Comparison of ENCODE assay signal across 8 mouse cellular contexts in the genomic region with DNA sequence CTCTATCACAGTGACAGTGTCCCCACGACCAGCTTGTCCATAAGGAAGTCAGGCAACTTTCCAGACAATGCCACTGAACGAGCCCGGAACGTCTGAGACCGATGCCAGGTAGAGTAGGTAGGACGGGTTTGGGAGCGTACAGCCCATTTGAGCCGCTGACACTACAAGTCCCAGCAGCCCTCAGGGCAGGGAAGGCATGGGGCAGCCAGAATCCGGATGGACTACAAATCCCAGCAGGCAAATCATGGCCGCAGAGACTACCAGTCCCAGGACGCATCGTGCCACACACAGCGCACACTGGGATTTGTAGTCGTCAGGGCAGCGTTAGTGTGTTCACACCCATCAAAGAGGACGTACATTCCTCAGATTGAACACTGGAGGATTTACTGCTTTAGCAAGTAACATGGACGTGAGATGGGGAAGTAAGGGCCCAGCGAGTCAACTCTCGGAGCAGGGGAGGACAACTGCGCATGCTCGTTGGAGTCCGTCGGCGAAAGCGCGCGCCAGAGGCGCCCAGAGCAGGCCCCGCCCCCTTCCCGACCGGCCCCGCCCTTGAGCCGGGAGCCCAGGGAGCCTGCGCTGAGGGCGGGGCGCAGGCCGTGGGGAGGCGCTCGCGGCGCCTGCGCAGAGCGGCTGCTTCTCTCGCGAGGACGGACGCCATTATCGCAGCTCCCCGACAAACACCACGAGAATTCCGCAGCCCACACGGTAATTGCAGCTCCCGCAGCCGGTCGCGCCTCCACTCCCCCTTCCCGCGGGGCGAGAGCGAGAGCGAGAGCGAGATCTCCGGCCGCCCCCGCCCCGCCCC. TPM values are rescaled to one million over a fixed set of nuclear protein-coding genes. Genes with fewer than 3 reads are reported as not detected.
DNase-seq lines count a peak whose midpoint lies in the region; ATAC-seq and TF ChIP-seq lines count a peak whose summit lies in the region.

No protein-coding gene starts in this region.

- under 1% methylated on average over 62 of the region's 66 CpGs for WGBS in embryonic facial prominence, embryonic 13.5 days
- under 1% methylated on average over 66 of the region's 66 CpGs for WGBS in kidney, adult 2 months
- under 1% methylated on average over 65 of the region's 66 CpGs for WGBS in limb, embryonic 12.5 days
- under 1% methylated on average over 57 of the region's 66 CpGs for WGBS in midbrain, embryonic 15.5 days
- WGBS in spleen, adult 2 months = under 1% methylated on average over 64 of the region's 66 CpGs

- peak; percentile 73 for TF ChIP-seq POLR2A in kidney, adult 2 months (IDR thresholded peaks at IDR 0.05; ENCODE audit: low read depth, low read length)
- peak; percentile 77 for TF ChIP-seq POLR2A in spleen, adult 2 months (IDR thresholded peaks at IDR 0.05; ENCODE audit: low read depth, low read length)

- H3K9me3 ChIP-seq in embryonic facial prominence, embryonic 13.5 days = no peaks in the 10 kb centered on the region
- no peaks in the 10 kb centered on the region for H3K9me3 ChIP-seq in limb, embryonic 12.5 days
- H3K9me3 ChIP-seq in midbrain, embryonic 15.5 days = no peaks in the 10 kb centered on the region

- peaks cover 12% of the 10 kb centered on the region for H3K36me3 ChIP-seq in embryonic facial prominence, embryonic 13.5 days
- H3K36me3 ChIP-seq in kidney, adult 2 months (ENCODE audit: control insufficient read depth, insufficient read depth, low read length) = no peaks in the 10 kb centered on the region
- peaks cover 26% of the 10 kb centered on the region for H3K36me3 ChIP-seq in limb, embryonic 12.5 days
- no peaks in the 10 kb centered on the region for H3K36me3 ChIP-seq in midbrain, embryonic 15.5 days (replicated peaks)
- H3K36me3 ChIP-seq in spleen, adult 2 months (ENCODE audit: control insufficient read depth, insufficient read depth, low read length) = peaks cover 3% of the 10 kb centered on the region; the same call in 1 of the 2 replicates

- peak overlapping the region; percentile 95 for H3K27ac ChIP-seq in embryonic facial prominence, embryonic 13.5 days
- peak overlapping the region; percentile 99 for H3K27ac ChIP-seq in kidney, adult 2 months (ENCODE audit: insufficient read depth, low read depth, low read length)
- H3K27ac ChIP-seq in limb, embryonic 12.5 days = peak overlapping the region; percentile 91
- H3K27ac ChIP-seq in midbrain, embryonic 15.5 days = peak overlapping the region; percentile 97
- H3K27ac ChIP-seq in spleen, adult 2 months (ENCODE audit: insufficient read depth, low read length) = peak overlapping the region; percentile 95

- peak overlapping the region; percentile 90 for H3K4me2 ChIP-seq in embryonic facial prominence, embryonic 13.5 days
- peak overlapping the region; percentile 81 for H3K4me2 ChIP-seq in limb, embryonic 12.5 days
- H3K4me2 ChIP-seq in midbrain, embryonic 15.5 days = peak overlapping the region; percentile 90

- peak; percentile 92 for ATAC-seq in embryonic facial prominence, embryonic 13.5 days (ENCODE audit: insufficient number of reproducible peaks, insufficient read depth, low FRiP score, low TSS enrichment, low read depth)
- peak; percentile 95 for ATAC-seq in limb, embryonic 12.5 days (ENCODE audit: insufficient number of reproducible peaks, insufficient read depth, low FRiP score, low TSS enrichment, low read depth)
- ATAC-seq in midbrain, embryonic 15.5 days (replicated peaks) = peak; percentile 96

- peak; percentile 97 for DNase-seq in 3134 (ENCODE audit: extremely low read depth, insufficient read length, low spot score)
- peak; percentile 98 to 99 for DNase-seq in adrenal gland, postnatal 36 days
- DNase-seq in heart, adult 18-20 months = peak; percentile 98 to 99
- DNase-seq in kidney, adult 2 months = peak; percentile 99
- DNase-seq in spleen, adult 2 months (ENCODE audit: low read depth in 1 of 2, low spot score in 2 of 2) = peak; percentile 98

- H3K9ac ChIP-seq in embryonic facial prominence, embryonic 13.5 days = peak overlapping the region; percentile 99
- H3K9ac ChIP-seq in limb, embryonic 12.5 days (replicated peaks) = peak overlapping the region; percentile 98
- peak overlapping the region; percentile 98 for H3K9ac ChIP-seq in midbrain, embryonic 15.5 days

- H3K27me3 ChIP-seq in embryonic facial prominence, embryonic 13.5 days = no peaks in the 10 kb centered on the region
- H3K27me3 ChIP-seq in kidney, adult 2 months (replicated peaks; ENCODE audit: control insufficient read depth, insufficient read depth, low read length) = no peaks in the 10 kb centered on the region
- H3K27me3 ChIP-seq in limb, embryonic 12.5 days = no peaks in the 10 kb centered on the region
- H3K27me3 ChIP-seq in midbrain, embryonic 15.5 days (replicated peaks) = no peaks in the 10 kb centered on the region
- no peaks in the 10 kb centered on the region for H3K27me3 ChIP-seq in spleen, adult 2 months (ENCODE audit: control insufficient read depth, insufficient read depth, low read length)

- no peak for TF ChIP-seq CTCF in kidney, adult 2 months (conservative IDR thresholded peaks at IDR 0.05; ENCODE audit: insufficient read depth, insufficient read length, low read depth, low read length)
- TF ChIP-seq CTCF in spleen, adult 2 months (IDR thresholded peaks at IDR 0.05; ENCODE audit: extremely low read depth, insufficient read depth, insufficient read length, insufficient replicate concordance) = no peak

- H3K4me3 ChIP-seq in embryonic facial prominence, embryonic 13.5 days = peak overlapping the region; percentile 92
- H3K4me3 ChIP-seq in kidney, adult 2 months (ENCODE audit: insufficient read depth, low read depth, low read length) = peak overlapping the region; percentile 91
- peak overlapping the region; percentile 95 for H3K4me3 ChIP-seq in limb, embryonic 12.5 days (replicated peaks)
- peak overlapping the region; percentile 88 for H3K4me3 ChIP-seq in midbrain, embryonic 15.5 days
- H3K4me3 ChIP-seq in spleen, adult 2 months (ENCODE audit: extremely low read depth, insufficient read depth, insufficient read length) = peak overlapping the region; percentile 90

- peaks cover 52% of the 10 kb centered on the region for H3K4me1 ChIP-seq in embryonic facial prominence, embryonic 13.5 days
- H3K4me1 ChIP-seq in kidney, adult 2 months (ENCODE audit: control insufficient read depth, insufficient read depth, low read length) = peaks cover 18% of the 10 kb centered on the region; the same call in 1 of the 2 replicates
- peaks cover 55% of the 10 kb centered on the region for H3K4me1 ChIP-seq in limb, embryonic 12.5 days (replicated peaks)
- H3K4me1 ChIP-seq in midbrain, embryonic 15.5 days = peaks cover 46% of the 10 kb centered on the region
- H3K4me1 ChIP-seq in spleen, adult 2 months (ENCODE audit: control insufficient read depth, insufficient read depth, insufficient read length) = peaks cover 25% of the 10 kb centered on the region; the same call in 1 of the 2 replicates

RNA-seq across cellular contexts. Expression of a gene that starts 0.6 kb away (rescaled TPM):
- 10 to 100 TPM; 25.4 to 37.4 TPM for total RNA-seq in adrenal gland, postnatal 36 days (2021)
- 42.6 and 49.4 TPM in 2 replicates for polyA plus RNA-seq in embryonic facial prominence, embryonic 13.5 days (2015; fragmentation: Nextera tagmentation; extraction: Ambion mirVana)
- total RNA-seq in heart, adult 18-20 months (2021) = 10 to 100 TPM; 30.4 to 35.6 TPM
- 35.7 and 44.9 TPM in 2 replicates for polyA plus RNA-seq in kidney, adult 2 months (2012; rRNA removed)
- 41.7 and 42.3 TPM in 2 replicates for polyA plus RNA-seq in limb, embryonic 12.5 days (2016; fragmentation: Nextera tagmentation; extraction: Ambion mirVana)
- polyA plus RNA-seq in midbrain, embryonic 15.5 days (2015; fragmentation: Nextera tagmentation; extraction: Ambion mirVana) = 54.6 and 61.9 TPM in 2 replicates
- polyA plus RNA-seq in spleen, adult 2 months (2012; rRNA removed) = 54.1 and 68.9 TPM in 2 replicates

RNA-seq across cellular contexts. Expression of a gene that starts 5.4 kb away (rescaled TPM):
- not detected for total RNA-seq in adrenal gland, postnatal 36 days (2021)
- not detected in 2 replicates for polyA plus RNA-seq in embryonic facial prominence, embryonic 13.5 days (2015; fragmentation: Nextera tagmentation; extraction: Ambion mirVana)
- total RNA-seq in heart, adult 18-20 months (2021) = not detected
- polyA plus RNA-seq in kidney, adult 2 months (2012; rRNA removed) = 13.4 and 17.9 TPM in 2 replicates
- 0.18 and 0.51 TPM in 2 replicates for polyA plus RNA-seq in limb, embryonic 12.5 days (2016; fragmentation: Nextera tagmentation; extraction: Ambion mirVana)
- 0.36 and 0.41 TPM in 2 replicates for polyA plus RNA-seq in midbrain, embryonic 15.5 days (2015; fragmentation: Nextera tagmentation; extraction: Ambion mirVana)
- 0.08 and 0.15 TPM in 2 replicates for polyA plus RNA-seq in spleen, adult 2 months (2012; rRNA removed)

RNA-seq across cellular contexts. Expression of a gene that starts 42.7 kb away (rescaled TPM):
- 10 to 100 TPM; 41.6 to 64.0 TPM for total RNA-seq in adrenal gland, postnatal 36 days (2021)
- 16.1 and 18.3 TPM in 2 replicates for polyA plus RNA-seq in embryonic facial prominence, embryonic 13.5 days (2015; fragmentation: Nextera tagmentation; extraction: Ambion mirVana)
- 1 to 10 TPM; 4.1 to 4.8 TPM for total RNA-seq in heart, adult 18-20 months (2021)
- 4.3 and 4.6 TPM in 2 replicates for polyA plus RNA-seq in kidney, adult 2 months (2012; rRNA removed)
- polyA plus RNA-seq in limb, embryonic 12.5 days (2016; fragmentation: Nextera tagmentation; extraction: Ambion mirVana) = 13.4 and 18.2 TPM in 2 replicates
- 55.5 and 58.3 TPM in 2 replicates for polyA plus RNA-seq in midbrain, embryonic 15.5 days (2015; fragmentation: Nextera tagmentation; extraction: Ambion mirVana)
- polyA plus RNA-seq in spleen, adult 2 months (2012; rRNA removed) = 41.9 and 45.0 TPM in 2 replicates

Comparison
In these comparisons a context has a peak if more than half of its experiments do, and no peak if none do; other contexts are left out.
1. Peak in every context shown above with its lines: DNase-seq, ATAC-seq, H3K4me3 ChIP-seq and H3K27ac ChIP-seq.